Mouse (Mus musculus): ENCODE measurements around the gene Reln. TPM values are rescaled to one million over a fixed set of nuclear protein-coding genes. Genes with fewer than 3 reads are reported as not detected.

Reln gene
- total RNA-seq, 4 experiments from 2014 or later: 3.2 to 4.2 (median 4.1) TPM

DNA sequence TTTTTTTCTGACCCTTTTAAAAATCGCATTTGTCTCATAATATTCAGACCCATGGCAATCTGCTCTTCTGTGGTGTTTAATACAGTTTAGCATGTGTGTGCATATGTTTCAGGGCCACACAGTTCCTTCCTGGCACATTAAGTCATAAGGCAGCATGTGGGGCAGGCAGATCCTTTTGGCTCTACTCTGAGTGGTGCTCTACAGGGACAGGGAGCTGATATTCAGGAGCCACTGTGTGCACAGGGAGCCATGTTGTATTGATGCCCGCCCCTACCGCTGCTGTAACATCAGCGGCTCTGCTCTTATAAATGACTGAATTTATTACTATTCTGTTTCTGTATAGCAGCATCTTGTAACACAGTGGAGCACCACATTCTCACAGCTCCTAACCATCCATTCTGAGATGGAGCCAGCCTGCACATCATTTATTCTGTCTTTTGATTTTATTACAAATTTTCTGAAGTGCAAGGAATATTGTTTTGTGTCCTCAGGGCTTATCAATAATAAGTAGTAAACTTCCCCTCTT is 410.3 kb downstream of the Reln start:
- DNase-seq (ENCODE audit: low spot score): no peak

GRCm38 (mm10) chr5:21933340-21934075 is 411.0 kb downstream of the Reln start:
- DNase-seq (ENCODE audit: low spot score): no peak

GRCm38 (mm10) chr5:21931151-21931550 is 413.4 kb downstream of the Reln start:
- DNase-seq (ENCODE audit: low spot score): no peak

- DNase-seq (ENCODE audit: low spot score): no peak
Measured at GRCm38 (mm10) chr5:21920310-21920709, 424.2 kb downstream of the Reln start.

- DNase-seq (ENCODE audit: low spot score): no peak
Measured at GRCm38 (mm10) chr5:21919281-21919780, 425.2 kb downstream of the Reln start.

- no peak for DNase-seq (ENCODE audit: low spot score)
Measured at GRCm38 (mm10) chr5:21915973-21916372, 428.5 kb downstream of the Reln start.

DNA sequence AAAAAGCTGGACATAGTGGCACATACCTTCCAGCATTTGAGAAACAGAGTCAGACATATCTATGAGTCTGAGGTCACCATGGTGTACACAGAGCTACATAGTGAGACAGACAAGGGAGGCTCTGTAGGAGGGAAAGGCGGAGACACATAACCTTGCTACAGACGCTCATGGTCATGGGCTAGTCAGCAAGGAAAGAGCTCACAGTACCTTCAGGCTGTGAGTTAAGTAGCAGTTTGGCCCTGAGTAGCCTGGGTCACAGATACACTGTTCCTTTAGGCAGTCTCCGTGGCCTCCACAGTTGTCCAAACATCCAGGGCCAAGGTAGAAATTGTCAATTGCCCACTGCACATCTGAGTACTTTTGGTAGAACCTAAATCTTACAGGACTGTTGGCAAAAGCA is 429.7 kb downstream of the Reln start:
- no peak for DNase-seq (ENCODE audit: low spot score)

DNA sequence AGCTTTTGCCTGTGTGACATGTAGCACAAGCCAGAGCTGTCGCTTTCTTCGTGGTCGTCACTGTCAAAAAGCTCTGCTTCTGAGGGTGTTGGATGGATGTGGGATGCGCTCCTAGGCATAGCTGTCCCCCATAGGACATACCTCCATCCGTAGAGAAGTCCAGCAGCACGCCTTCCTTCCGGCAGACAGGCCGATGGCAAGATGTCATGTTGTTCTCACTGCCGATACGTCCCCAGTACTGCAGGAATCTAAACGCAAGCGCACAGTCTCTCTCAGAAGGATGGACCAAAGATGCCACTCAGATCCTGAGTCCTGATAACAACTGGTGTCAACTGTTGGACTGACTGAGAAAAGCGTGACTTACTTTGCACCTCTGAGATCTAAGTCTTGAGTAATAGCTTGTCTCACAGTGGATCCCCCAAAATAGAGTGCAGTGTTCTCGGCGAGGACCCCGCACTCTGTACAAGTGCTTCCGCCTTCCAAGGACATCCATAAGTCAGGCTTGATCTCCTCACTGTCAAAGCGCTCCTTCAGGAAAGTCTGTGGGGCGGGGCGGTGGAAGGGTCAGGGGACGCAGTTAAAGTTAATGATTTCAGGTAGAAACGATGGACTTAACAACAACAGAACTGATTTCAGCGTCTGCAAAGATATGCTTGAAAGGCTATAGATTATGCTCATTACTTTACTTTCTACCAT is 431.5 kb downstream of the Reln start:
- no peak for DNase-seq (ENCODE audit: low spot score)

- no peak for DNase-seq (ENCODE audit: low spot score)
Measured at GRCm38 (mm10) chr5:21910726-21911125, 433.8 kb downstream of the Reln start.

DNA sequence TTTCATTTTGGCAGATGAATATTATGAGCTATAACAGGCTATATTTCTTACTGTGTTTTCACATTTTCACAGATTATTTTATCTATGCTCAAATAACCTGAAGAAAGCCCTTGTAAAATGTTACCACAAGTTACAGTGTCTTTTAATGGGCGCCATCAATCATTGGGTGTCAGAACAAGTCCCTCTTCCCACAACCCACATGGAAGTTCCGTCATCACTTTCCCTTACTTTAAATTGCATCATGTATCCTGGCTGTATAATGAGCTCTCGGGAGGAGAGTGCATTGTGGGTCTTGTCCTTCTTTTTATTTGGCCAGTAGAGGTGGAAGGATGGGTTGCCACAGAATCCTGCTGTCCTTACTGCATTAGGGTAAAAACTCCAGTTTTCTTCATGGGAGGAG is 434.8 kb downstream of the Reln start:
- no peak for DNase-seq (ENCODE audit: low spot score)

GRCm38 (mm10) chr5:21901411-21901810 is 443.1 kb downstream of the Reln start:
- no peak for DNase-seq (ENCODE audit: low spot score)

DNA sequence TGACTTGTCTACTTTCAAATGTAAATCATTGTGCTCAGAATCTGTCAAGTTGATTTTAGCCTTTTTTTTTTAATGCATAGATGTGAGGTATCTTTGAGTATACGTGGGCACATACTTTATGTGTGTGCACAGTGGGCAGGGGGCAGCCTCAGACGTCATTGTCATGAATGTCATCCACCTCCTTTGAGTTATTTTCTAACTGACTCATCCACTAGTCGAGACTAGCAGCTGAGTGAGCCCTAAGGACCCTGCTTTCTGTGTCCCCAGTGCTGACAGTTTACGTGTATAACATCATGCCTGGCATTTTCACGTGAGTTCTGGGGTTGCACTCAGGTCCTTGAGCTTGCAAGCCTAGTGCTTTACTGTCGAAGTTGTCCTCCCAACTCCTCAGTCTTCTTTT is 443.6 kb downstream of the Reln start:
- no peak for DNase-seq (ENCODE audit: low spot score)

DNA sequence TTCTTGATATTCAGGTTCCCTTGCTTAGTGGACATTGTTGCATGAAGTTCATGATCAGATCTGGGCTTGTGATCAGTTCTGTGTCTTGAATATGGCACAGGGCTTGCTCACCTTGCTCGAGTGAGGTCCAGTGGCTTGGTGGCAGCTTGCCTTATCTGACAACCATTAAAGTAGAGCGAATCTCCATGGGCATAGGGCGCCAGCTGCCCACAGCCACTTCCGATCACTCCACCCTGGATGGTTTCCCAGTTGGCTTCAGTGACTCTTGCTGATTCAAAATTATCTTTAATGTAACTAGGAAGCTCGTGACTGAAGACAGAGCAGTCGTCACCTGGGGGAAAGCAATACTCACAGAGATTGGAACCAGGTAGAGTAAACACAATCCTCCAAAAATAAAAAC is 445.6 kb downstream of the Reln start:
- no peak for DNase-seq (ENCODE audit: low spot score)

GRCm38 (mm10) chr5:21896586-21896985 is 447.9 kb downstream of the Reln start:
- DNase-seq (ENCODE audit: low spot score): no peak

DNA sequence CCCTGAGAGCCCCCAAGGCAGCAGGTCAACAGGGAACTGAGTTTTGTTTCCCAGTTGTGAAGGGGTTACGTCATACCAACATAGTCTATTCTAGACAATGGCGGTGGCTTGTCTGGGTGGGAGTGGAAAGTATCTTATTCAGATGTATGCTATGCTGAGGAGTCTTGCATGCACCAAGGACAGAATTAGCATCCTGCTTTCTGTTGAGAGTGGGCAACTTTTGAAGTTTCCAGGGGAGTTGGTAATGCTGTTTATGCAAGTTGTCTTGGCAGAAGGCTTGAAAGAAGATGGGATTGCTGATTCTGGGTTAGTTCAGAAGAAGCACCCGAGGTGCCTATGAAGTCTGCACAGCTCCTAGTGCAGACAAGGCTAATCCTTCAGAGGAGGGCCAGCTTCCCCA is 450.3 kb downstream of the Reln start:
- no peak for DNase-seq (ENCODE audit: low spot score)

GRCm38 (mm10) chr5:21866750-21867149 is 477.8 kb downstream of the Reln start:
- no peak for DNase-seq (ENCODE audit: low spot score)

DNA sequence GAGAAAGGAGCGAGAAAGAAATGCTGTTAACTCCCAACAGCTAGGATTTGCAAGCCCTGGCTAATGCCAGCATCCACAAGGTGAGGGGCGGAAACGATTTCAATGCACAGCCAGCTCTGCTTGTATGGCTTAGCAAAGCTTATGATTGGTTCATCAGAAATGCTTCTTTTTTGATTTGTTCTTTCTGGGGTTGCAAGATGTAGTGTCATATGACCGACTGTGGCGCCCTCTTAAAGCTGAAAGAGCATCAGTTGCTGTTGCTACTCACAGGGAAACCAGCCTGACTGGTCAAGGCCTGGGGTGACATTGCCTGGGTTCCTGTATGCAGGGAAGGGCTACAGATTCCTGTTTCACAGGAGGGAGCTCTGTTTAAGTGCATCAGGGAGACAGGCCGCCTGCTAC is 478.2 kb downstream of the Reln start:
- DNase-seq (ENCODE audit: low spot score): no peak

DNA sequence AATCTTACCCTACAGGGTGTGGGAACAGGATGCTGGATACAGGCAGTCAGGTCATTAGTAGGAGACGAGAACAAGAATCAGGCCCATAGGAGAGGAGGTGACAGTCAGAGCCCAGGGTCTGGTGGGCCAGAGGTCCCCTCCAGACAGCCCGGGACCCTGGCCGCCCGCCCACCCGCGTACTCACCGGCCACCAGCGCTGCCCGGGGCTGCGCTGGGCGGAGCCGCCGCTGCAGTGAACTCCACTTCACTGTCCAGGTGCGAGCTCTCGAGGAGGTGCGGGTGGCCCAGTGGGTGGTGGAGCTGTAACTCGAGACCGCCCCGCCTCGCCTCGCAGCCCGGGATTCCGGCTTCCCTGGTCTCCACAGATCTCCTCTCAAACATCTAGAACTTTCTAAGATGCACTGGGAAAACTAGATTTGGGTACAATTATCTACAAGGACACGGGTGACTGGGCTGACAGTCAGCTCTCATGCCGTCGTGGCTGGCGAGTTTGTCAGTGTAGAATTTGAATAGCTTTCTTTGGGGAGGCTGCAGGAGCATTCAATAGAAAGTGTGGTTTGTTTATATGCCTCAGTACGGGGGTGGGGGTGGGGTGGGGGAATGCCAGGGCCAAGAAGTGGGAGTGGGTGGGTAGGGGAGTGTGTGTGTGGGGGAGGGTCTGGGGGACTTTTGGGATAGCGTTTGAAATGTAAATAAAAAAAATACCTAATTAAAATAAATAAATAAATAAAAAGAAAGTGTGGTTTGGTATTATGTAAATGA is 479.0 kb downstream of the Reln start, which contains the start of gene Slc26a5:
Gene Slc26a5 (minus strand): TSS at position 259 of the 762 bp plus-strand sequence.
- DNase-seq (ENCODE audit: low spot score): no peak

DNA sequence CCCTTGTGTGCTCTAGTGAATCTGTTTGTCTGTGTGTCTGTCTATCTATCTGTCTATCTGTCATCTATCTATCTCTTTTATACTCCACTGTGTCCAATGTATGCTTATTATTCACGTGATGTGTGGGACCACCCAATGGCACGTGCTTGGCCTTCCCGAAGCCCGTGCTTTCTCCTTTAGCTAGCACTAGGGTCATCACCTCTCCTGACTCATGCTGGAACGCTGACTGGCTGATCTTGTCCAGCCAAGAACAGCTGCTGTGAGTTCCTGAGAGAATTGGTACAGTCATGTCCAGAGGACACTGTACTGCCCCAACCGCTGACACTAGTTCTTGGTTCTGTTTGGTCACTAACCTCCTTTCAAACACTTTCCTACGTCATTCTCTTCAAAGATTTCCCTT is 485.8 kb downstream of the Reln start:
- no peak for DNase-seq (ENCODE audit: low spot score)

GRCm38 (mm10) chr5:21851679-21852340 is 492.7 kb downstream of the Reln start:
- no peak for DNase-seq (ENCODE audit: low spot score)

GRCm38 (mm10) chr5:21847438-21847837 is 497.1 kb downstream of the Reln start:
- DNase-seq (ENCODE audit: low spot score): no peak
